Mouse (Mus musculus) heart, embryonic 13.5 days (tissue): Measurements from ENCODE around the gene Pafah1b3. TPM values are rescaled to one million over a fixed set of nuclear protein-coding genes. Genes with fewer than 3 reads are reported as not detected.

ENCODE experiments used
- ATAC-seq: fragments of 200-750 bp; cut with Nextera tagmentation; 2 replicates; pipeline ENCODE4 v1.8.0; 2017; ENCODE audit warnings: moderate TSS enrichment; ENCODE audit not compliant: insufficient number of reproducible peaks, low FRiP score, low TSS enrichment; ENCODE audit errors: extremely low read depth
- H3K27ac ChIP-seq: fragments of 300-500 bp; sonication (generic); replicated peaks from 2 replicates; pipeline ENCODE4 v1.5.1; 2015; ENCODE audit warnings: moderate library complexity, mild to moderate bottlenecking, inconsistent platforms
- H3K27me3 ChIP-seq: fragments of 300-500 bp; sonication (generic); replicated peaks from 2 replicates; pipeline ENCODE4 v1.6.1; 2015; ENCODE audit warnings: mild to moderate bottlenecking, inconsistent platforms
- H3K36me3 ChIP-seq: fragments of 300-500 bp; sonication (generic); 2 replicates; pipeline ENCODE4 v1.6.1; 2015; ENCODE audit warnings: mild to moderate bottlenecking, inconsistent platforms
- H3K4me1 ChIP-seq: fragments of 300-500 bp; sonication (generic); 2 replicates; pipeline ENCODE4 v1.6.1; 2015; ENCODE audit warnings: inconsistent platforms
- H3K4me2 ChIP-seq: fragments of 300-500 bp; sonication (generic); 2 replicates; pipeline ENCODE4 v1.6.1; 2015; ENCODE audit warnings: inconsistent platforms, mild to moderate bottlenecking, moderate library complexity
- H3K4me3 ChIP-seq: fragments of 300-500 bp; sonication (generic); 2 replicates; pipeline ENCODE4 v1.5.1; 2015; ENCODE audit warnings: moderate library complexity, mild to moderate bottlenecking, inconsistent platforms
- H3K9ac ChIP-seq: fragments of 300-500 bp; sonication (generic); 2 replicates; pipeline ENCODE4 v1.6.1; 2015; ENCODE audit warnings: inconsistent platforms, mild to moderate bottlenecking, moderate library complexity
- H3K9me3 ChIP-seq: fragments of 300-500 bp; sonication (generic); 2 replicates; pipeline ENCODE4 v1.6.1; 2016; ENCODE audit warnings: inconsistent platforms
- WGBS: fragments of 180-500 bp; shearing (Covaris S2); methylation state at CpG from one replicate; pipeline ENCODE4 v1.1.7; 2015; ENCODE audit warnings: mixed read lengths; 5-methylcytosine and 5-hydroxymethylcytosine counted together
- polyA plus RNA-seq: library from polyadenylated mRNA; unstranded; fragments of >200 nt; fragmentation: Nextera tagmentation; extraction: Ambion mirVana; gene quantifications from 2 replicates; pipeline ENCODE4 v1.2.1, GENCODE M21; 2015

Gene Pafah1b3
- polyA plus RNA-seq, 1 experiment from 2014 or later: 145 TPM

GRCm38 (mm10) chr7:25272445-25273258 is 25.1 kb downstream of the Pafah1b3 start:
- Histone ChIP-seq H3K4me3 (no peak overlapping the region), H3K4me2 (no peak overlapping the region), H3K27ac (no peak overlapping the region), H3K36me3 (peaks cover 46% of the 10 kb centered on the region), H3K9ac (no peak overlapping the region), H3K9me3 (no peaks in the 10 kb centered on the region), H3K4me1 (peaks cover 80% of the 10 kb centered on the region), H3K27me3 (no peaks in the 10 kb centered on the region)
- WGBS: 79% methylated on average over 38 of the region's 38 CpGs
- no peak for ATAC-seq

GRCm38 (mm10) chr7:25271651-25272444 is 25.9 kb downstream of the Pafah1b3 start:
- ATAC-seq: no peak
- H3K4me3 ChIP-seq: no peak overlapping the region
- H3K36me3 ChIP-seq: peaks cover 46% of the 10 kb centered on the region
- WGBS: 79% methylated on average over 30 of the region's 30 CpGs
- H3K27ac ChIP-seq: no peak overlapping the region
- peaks cover 75% of the 10 kb centered on the region for H3K4me1 ChIP-seq
- H3K4me2 ChIP-seq: no peak overlapping the region
- no peaks in the 10 kb centered on the region for H3K27me3 ChIP-seq
- peak overlapping the region; percentile 24; the same call in 1 of the 2 replicates for H3K9ac ChIP-seq
- no peaks in the 10 kb centered on the region for H3K9me3 ChIP-seq

GRCm38 (mm10) chr7:25270652-25271633 is 26.8 kb downstream of the Pafah1b3 start:
- Histone ChIP-seq H3K9me3 (no peaks in the 10 kb centered on the region), H3K9ac (peak overlapping the region; percentile 97), H3K36me3 (peaks cover 46% of the 10 kb centered on the region), H3K27ac (no peak overlapping the region), H3K4me1 (peaks cover 71% of the 10 kb centered on the region), H3K27me3 (no peaks in the 10 kb centered on the region), H3K4me2 (no peak overlapping the region), H3K4me3 (no peak overlapping the region)
- 86% methylated on average over 35 of the region's 35 CpGs for WGBS
- ATAC-seq: no peak

- Histone ChIP-seq H3K4me3 (peak overlapping the region; percentile 85), H3K36me3 (peaks cover 39% of the 10 kb centered on the region), H3K9me3 (no peaks in the 10 kb centered on the region), H3K4me1 (peaks cover 59% of the 10 kb centered on the region), H3K4me2 (peak overlapping the region; percentile 88), H3K9ac (peak overlapping the region; percentile 97), H3K27ac (peak overlapping the region; percentile 88), H3K27me3 (no peaks in the 10 kb centered on the region)
- 83% methylated on average over 8 of the region's 8 CpGs for WGBS
- no peak for ATAC-seq
Observed at GRCm38 (mm10) chr7:25269545-25270271, 28.1 kb downstream of the Pafah1b3 start.

GRCm38 (mm10) chr7:25269029-25269428 is 28.8 kb downstream of the Pafah1b3 start:
- Histone ChIP-seq H3K27ac (peak overlapping the region; percentile 88), H3K4me2 (peak overlapping the region; percentile 88), H3K9me3 (no peaks in the 10 kb centered on the region), H3K27me3 (no peaks in the 10 kb centered on the region), H3K36me3 (peaks cover 36% of the 10 kb centered on the region), H3K4me1 (peaks cover 58% of the 10 kb centered on the region), H3K4me3 (peak overlapping the region; percentile 85), H3K9ac (peak overlapping the region; percentile 97)
- WGBS: 28% methylated on average over 4 of the region's 4 CpGs
- no peak for ATAC-seq

- H3K9me3 ChIP-seq: no peaks in the 10 kb centered on the region
- ATAC-seq: no peak
- peaks cover 32% of the 10 kb centered on the region for H3K36me3 ChIP-seq
- H3K4me3 ChIP-seq: peak overlapping the region; percentile 85
- WGBS: 5% methylated on average over 7 of the region's 7 CpGs
- H3K9ac ChIP-seq: peak overlapping the region; percentile 97
- peak overlapping the region; percentile 88 for H3K27ac ChIP-seq
- peaks cover 54% of the 10 kb centered on the region for H3K4me1 ChIP-seq
- H3K4me2 ChIP-seq: peak overlapping the region; percentile 88
- H3K27me3 ChIP-seq: no peaks in the 10 kb centered on the region
Observed at GRCm38 (mm10) chr7:25268588-25268987, 29.2 kb downstream of the Pafah1b3 start.

- H3K36me3 ChIP-seq: peaks cover 25% of the 10 kb centered on the region
- H3K9ac ChIP-seq: peak overlapping the region; percentile 97
- H3K27me3 ChIP-seq: no peaks in the 10 kb centered on the region
- H3K4me1 ChIP-seq: peaks cover 47% of the 10 kb centered on the region
- H3K4me2 ChIP-seq: peak overlapping the region; percentile 88
- peak; percentile 91 for ATAC-seq
- under 1% methylated on average over 33 of the region's 33 CpGs for WGBS
- H3K9me3 ChIP-seq: no peaks in the 10 kb centered on the region
- peak overlapping the region; percentile 93 for H3K27ac ChIP-seq
- H3K4me3 ChIP-seq: peak overlapping the region; percentile 85
Observed at GRCm38 (mm10) chr7:25267751-25268463, 29.9 kb downstream of the Pafah1b3 start.

- H3K27ac ChIP-seq: peak within 1 kb of the TSS; percentile 93
- peak within 1 kb of the TSS; percentile 85 for H3K4me3 ChIP-seq
- peak within 1 kb of the TSS; percentile 97 for H3K9ac ChIP-seq
- no peaks in the 10 kb centered on the region for H3K9me3 ChIP-seq
- peaks cover 20% of the 10 kb centered on the region for H3K36me3 ChIP-seq
- WGBS: under 1% methylated on average over 29 of the region's 29 CpGs
- H3K4me2 ChIP-seq: peak within 1 kb of the TSS; percentile 88
- H3K4me1 ChIP-seq: peaks cover 42% of the 10 kb centered on the region
- ATAC-seq: peak; percentile 81
- H3K27me3 ChIP-seq: no peaks in the 10 kb centered on the region
Observed at GRCm38 (mm10) chr7:25267301-25267750, 30.5 kb downstream of the Pafah1b3 start, which contains the start of gene Cic. Gene Cic (plus strand): TSS chr7:25267704.

- no peak overlapping the region for H3K27ac ChIP-seq
- no peak overlapping the region for H3K4me3 ChIP-seq
- peaks cover 37% of the 10 kb centered on the region for H3K4me1 ChIP-seq
- peak overlapping the region; percentile 74 for H3K4me2 ChIP-seq
- no peaks in the 10 kb centered on the region for H3K27me3 ChIP-seq
- no peak for ATAC-seq
- H3K9ac ChIP-seq: peak overlapping the region; percentile 85; the same call in 1 of the 2 replicates
- H3K36me3 ChIP-seq: peaks cover 10% of the 10 kb centered on the region
- 79% methylated on average over 8 of the region's 8 CpGs for WGBS
- H3K9me3 ChIP-seq: no peaks in the 10 kb centered on the region
Observed at GRCm38 (mm10) chr7:25266180-25266962, 31.4 kb downstream of the Pafah1b3 start.
